Mouse (Mus musculus): ENCODE measurements at regions not wholly inside any gene's neighbourhood (a gene's known extent, or its start where the extent isn't known, plus 50 kb on each side); places are given as distances from the start of the nearest gene placed in this dataset.

DNA sequence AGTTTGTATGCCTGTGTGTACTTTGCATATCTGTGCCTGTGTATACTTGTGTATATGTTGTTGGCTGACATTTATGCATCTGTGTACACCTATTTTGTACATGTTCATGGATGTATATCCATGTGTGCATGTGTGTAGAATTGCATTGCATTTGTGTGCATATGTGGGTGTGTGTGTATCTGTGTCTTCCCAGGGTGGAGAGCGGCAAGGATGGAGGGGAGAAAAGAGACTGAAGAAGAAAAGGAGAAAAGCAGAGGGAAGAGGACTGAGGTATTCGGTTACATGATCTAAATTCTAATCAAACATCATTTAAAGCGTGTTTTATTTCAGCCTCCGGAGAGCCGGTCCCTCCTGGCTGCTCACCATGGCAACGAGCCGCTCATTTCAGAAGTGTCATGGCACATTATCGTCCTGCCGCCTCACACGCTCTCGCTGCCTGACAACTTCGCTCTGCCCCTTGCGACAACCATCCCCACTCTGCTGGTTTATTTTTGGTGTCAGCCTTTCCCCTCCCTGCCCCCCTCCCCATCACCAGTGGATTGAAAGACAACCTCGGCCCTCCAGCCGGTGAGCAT lies 58.6 kb downstream of the Mrm1 start:
- peaks cover 19% of the 10 kb centered on the region for H3K27me3 ChIP-seq
- H3K4me2 ChIP-seq (replicated peaks): peak overlapping the region; percentile 27; the same call in 1 of the 2 replicates
- no peak for ATAC-seq (ENCODE audit: insufficient number of reproducible peaks, insufficient read depth, low FRiP score, low TSS enrichment)

DNA sequence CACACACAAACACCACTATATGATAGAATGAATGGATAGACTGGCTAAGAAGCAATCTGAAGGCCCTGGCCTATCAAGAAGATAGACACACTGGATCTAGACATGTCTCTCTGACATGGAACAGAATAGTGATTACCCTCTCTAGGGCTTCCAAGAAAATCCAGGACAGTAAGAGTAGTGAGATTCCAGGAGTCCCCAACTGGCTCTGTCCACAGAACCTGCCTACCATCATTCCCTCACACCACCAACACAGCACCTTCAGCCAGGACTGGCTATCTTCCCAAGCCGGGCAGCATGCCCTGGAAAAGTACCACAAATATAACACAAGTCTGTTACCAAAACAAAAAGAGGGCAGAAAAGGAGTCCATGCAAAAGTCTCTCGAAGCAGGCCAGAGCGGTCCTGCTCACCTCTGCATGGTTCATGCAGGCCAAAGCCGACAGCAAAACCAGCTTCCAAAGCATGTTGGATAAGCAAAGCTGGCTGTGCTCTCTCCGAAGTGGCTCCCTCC lies 59.8 kb downstream of the Mrm1 start:
- WGBS: 82% methylated on average over 5 of the region's 5 CpGs
- no peak overlapping the region for H3K9ac ChIP-seq
- ATAC-seq (ENCODE audit: insufficient number of reproducible peaks, insufficient read depth, low FRiP score, low TSS enrichment): no peak
- peaks cover 10% of the 10 kb centered on the region for H3K27me3 ChIP-seq
- H3K27ac ChIP-seq: no peak overlapping the region
- H3K4me1 ChIP-seq: peaks cover 16% of the 10 kb centered on the region
- H3K4me2 ChIP-seq (replicated peaks): no peak overlapping the region
- H3K4me3 ChIP-seq: no peak overlapping the region
- H3K9me3 ChIP-seq: no peaks in the 10 kb centered on the region
- no peaks in the 10 kb centered on the region for H3K36me3 ChIP-seq

More for the DNA sequence above, 58.6 kb downstream of the Mrm1 start:
- H3K4me1 ChIP-seq: peaks cover 24% of the 10 kb centered on the region
- no peaks in the 10 kb centered on the region for H3K9me3 ChIP-seq
- H3K36me3 ChIP-seq: no peaks in the 10 kb centered on the region
- no peak overlapping the region for H3K4me3 ChIP-seq
- WGBS: 10% methylated on average over 15 of the region's 15 CpGs
- no peak overlapping the region for H3K9ac ChIP-seq
- H3K27ac ChIP-seq: no peak overlapping the region

DNA sequence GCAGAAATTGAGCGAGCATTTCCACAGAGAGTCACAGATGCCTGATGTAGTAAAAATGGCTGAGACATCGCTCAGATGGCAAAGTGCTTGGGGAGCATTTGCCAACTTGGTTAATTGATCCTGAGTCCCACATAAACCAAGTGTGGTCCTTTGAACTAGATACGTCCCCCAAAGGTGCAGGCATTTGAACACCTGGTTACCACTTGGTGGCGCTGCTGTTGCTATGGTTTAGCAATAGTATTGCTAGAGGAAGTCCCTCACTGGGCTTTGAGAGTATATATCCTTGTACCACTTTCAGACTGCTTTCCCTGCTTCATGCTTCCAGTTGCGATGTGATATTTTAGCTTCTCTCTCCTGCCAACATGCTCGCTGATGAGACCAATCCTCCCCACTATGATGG lies 67.3 kb downstream of the Mrm1 start:
- Histone ChIP-seq H3K4me1 (peaks cover 7% of the 10 kb centered on the region; the same call in 1 of the 2 replicates), H3K9ac (no peak overlapping the region), H3K27ac (no peak overlapping the region), H3K27me3 (no peaks in the 10 kb centered on the region), H3K9me3 (no peaks in the 10 kb centered on the region), H3K4me2 (replicated peaks) (no peak overlapping the region), H3K36me3 (no peaks in the 10 kb centered on the region), H3K4me3 (no peak overlapping the region)
- 75% methylated on average over 6 of the region's 6 CpGs for WGBS
- ATAC-seq (ENCODE audit: insufficient number of reproducible peaks, insufficient read depth, low FRiP score, low TSS enrichment): no peak

DNA sequence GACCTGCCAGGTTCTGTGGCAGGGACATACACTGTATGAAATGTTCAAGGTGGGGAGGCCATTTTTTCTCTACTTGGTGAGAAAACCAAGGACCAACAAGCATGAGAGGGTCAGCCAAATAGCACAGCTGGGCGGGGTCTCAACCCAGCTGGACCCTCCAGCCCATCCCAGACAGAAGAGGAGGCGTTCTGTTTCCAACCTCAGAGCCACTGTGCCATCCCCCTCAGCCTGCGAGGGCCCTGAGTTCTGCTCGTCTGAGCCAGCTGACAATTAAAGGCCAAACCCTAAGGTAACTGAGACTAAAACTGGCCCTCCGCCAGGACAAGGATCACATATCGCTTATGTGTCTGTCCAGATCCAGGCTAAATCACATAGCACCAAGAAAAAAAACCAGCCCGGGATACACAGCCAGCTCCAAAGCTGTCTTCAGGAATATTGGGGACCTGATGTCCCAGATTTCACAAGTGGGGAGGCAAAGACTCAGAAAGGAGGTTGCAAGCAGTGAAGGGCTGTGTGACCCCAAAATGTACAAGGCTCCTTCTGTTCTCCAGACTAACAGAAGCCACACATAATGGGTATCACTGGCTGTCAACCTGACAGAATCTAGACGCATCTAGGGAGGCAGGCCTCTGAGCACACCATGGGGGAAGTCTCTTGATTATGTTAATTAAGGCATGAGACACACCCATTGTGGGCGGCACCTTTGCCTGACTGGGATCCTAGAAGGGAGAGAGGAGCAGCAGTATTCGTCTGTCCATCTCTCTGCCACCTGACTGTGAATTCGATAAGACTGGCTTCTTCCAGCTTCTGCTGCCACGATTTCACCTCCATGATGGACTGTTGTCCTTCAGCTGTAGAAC lies 69.6 kb downstream of the Mrm1 start:
- peaks cover 7% of the 10 kb centered on the region; the same call in 1 of the 2 replicates for H3K4me1 ChIP-seq
- H3K4me3 ChIP-seq: no peak overlapping the region
- H3K36me3 ChIP-seq: no peaks in the 10 kb centered on the region
- no peaks in the 10 kb centered on the region for H3K9me3 ChIP-seq
- no peak for ATAC-seq (ENCODE audit: insufficient number of reproducible peaks, insufficient read depth, low FRiP score, low TSS enrichment)
- no peak overlapping the region for H3K4me2 ChIP-seq (replicated peaks)
- H3K9ac ChIP-seq: no peak overlapping the region
- 33% methylated on average over 12 of the region's 12 CpGs for WGBS
- H3K27me3 ChIP-seq: no peaks in the 10 kb centered on the region
- no peak overlapping the region for H3K27ac ChIP-seq

DNA sequence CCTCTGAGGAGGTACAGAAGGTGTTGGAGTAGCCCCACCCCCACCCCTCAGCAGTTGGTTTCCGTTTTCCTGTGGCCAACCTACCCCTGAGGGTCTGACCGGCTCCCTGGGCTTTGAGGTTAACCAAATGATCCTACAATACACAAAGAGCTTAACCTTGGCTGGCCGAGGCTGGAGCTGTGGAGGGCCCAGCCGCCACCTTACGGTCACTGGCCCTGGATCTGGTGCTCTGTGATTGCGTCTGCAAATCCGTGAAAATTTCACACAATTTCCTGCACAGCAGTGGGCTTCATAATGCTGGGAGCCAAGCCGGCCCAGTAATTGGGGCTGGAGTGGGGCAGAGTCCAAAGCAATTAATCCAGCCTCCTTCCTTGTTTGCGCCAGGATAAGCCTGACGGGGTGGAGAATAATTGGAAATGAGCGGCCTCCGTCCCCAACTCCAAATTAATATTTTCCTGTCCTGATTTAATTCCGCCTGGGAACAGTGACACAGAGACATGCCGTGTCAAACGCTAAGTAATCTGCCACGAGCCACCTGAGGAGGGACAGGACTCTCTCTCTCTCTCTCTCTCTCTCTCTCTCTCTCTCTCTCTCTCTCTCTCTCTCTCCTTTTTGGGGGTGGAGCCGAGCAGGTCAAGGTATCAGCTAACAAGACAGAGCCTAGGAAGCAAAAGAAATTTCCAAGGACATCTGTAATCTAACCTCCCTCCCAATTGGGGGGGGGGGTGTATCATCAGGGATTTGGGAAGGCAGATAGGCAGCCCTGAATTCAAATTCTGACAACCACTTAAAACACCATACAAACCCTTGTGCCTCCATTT lies 80.3 kb downstream of the Mrm1 start:
- Histone ChIP-seq H3K4me1 (peaks cover 8% of the 10 kb centered on the region; the same call in 1 of the 2 replicates), H3K36me3 (no peaks in the 10 kb centered on the region), H3K9me3 (no peaks in the 10 kb centered on the region), H3K9ac (no peak overlapping the region), H3K27me3 (0 out of 2 replicates have a peak, but pooled peaks cover 3% of the 10 kb centered on the region), H3K27ac (no peak overlapping the region), H3K4me2 (replicated peaks) (no peak overlapping the region), H3K4me3 (no peak overlapping the region)
- ATAC-seq (ENCODE audit: insufficient number of reproducible peaks, insufficient read depth, low FRiP score, low TSS enrichment): no peak
- WGBS: 9% methylated on average over 17 of the region's 17 CpGs

DNA sequence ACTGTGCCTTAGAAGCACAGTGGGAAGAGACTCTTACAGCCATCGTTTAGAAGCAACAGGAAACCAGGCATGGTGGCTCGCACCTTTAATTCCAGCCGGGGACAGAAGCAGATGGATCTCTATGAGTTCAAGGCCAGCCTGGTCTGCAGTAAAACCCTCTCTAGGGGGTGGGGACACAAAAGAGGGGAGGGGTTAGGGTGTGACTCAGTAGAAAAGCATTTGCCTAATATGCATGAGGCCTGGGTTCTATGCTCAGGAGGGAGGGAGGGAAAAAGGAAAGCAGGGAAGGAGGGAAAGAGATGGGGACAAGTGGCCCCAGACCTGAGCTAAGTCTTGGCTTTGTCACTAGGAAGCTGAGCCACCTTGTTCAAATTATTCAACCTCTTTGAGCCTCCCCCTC lies 81.2 kb downstream of the Mrm1 start:
- 0 out of 2 replicates have a peak, but pooled peaks cover 3% of the 10 kb centered on the region for H3K27me3 ChIP-seq
- no peak for ATAC-seq (ENCODE audit: insufficient number of reproducible peaks, insufficient read depth, low FRiP score, low TSS enrichment)
- H3K4me2 ChIP-seq (replicated peaks): no peak overlapping the region
- 59% methylated on average over 3 of the region's 3 CpGs for WGBS
- no peaks in the 10 kb centered on the region for H3K9me3 ChIP-seq
- peaks cover 8% of the 10 kb centered on the region; the same call in 1 of the 2 replicates for H3K4me1 ChIP-seq
- H3K4me3 ChIP-seq: no peak overlapping the region
- H3K9ac ChIP-seq: no peak overlapping the region
- H3K27ac ChIP-seq: no peak overlapping the region
- no peaks in the 10 kb centered on the region for H3K36me3 ChIP-seq

DNA sequence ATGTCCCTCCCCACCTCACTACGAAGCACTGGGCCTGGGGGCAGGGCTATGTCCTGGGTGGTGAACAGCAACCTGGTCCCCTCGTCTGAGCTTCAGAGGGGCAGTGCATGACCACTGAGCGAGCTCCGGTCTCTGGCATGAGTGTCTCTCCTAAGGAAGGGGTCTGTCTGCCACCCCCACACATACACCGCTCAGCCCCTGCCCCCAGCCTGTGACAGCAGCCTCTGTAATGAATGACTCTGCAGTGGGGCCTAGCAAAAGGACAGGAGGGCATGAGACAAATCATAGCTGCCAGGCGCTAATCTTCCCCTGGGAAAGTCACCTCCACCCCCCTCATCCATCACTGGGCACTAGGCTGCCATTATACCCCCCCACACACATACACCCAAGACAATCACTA lies 87.4 kb downstream of the Mrm1 start:
- 73% methylated on average over 6 of the region's 6 CpGs for WGBS
- no peaks in the 10 kb centered on the region for H3K36me3 ChIP-seq
- no peak for ATAC-seq (ENCODE audit: insufficient number of reproducible peaks, insufficient read depth, low FRiP score, low TSS enrichment)
- H3K4me3 ChIP-seq: no peak overlapping the region
- no peaks in the 10 kb centered on the region for H3K27me3 ChIP-seq
- H3K9me3 ChIP-seq: no peaks in the 10 kb centered on the region
- no peak overlapping the region for H3K4me2 ChIP-seq (replicated peaks)
- H3K9ac ChIP-seq: no peak overlapping the region
- H3K4me1 ChIP-seq: no peaks in the 10 kb centered on the region
- H3K27ac ChIP-seq: no peak overlapping the region

DNA sequence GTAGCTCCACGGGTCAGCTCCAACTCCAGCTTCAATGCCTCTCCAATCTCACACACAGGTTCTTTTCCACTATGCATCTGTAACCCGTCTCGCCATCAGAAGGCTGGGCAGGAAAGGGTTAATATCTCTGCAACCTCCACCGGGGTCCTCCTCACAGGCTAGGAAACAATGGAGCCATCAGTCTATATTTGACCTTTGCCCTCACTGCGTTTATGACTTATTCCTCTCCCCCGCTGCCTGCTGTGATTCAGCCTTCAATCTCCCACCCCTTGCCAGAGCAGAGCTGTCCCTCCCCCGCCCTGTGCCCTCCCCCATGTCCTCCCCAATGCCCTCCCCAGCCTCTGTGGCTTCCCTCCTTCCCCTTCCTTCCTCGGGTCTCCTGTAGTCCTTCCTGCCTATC lies 89.1 kb downstream of the Mrm1 start:
- no peak for ATAC-seq (ENCODE audit: insufficient number of reproducible peaks, insufficient read depth, low FRiP score, low TSS enrichment)
- H3K4me1 ChIP-seq: no peaks in the 10 kb centered on the region
- no peak overlapping the region for H3K4me3 ChIP-seq
- no peak overlapping the region for H3K9ac ChIP-seq
- no peak overlapping the region for H3K27ac ChIP-seq
- no peaks in the 10 kb centered on the region for H3K36me3 ChIP-seq
- no peaks in the 10 kb centered on the region for H3K9me3 ChIP-seq
- no peaks in the 10 kb centered on the region for H3K27me3 ChIP-seq
- WGBS: 25% methylated on average over 8 of the region's 8 CpGs
- H3K4me2 ChIP-seq (replicated peaks): no peak overlapping the region

DNA sequence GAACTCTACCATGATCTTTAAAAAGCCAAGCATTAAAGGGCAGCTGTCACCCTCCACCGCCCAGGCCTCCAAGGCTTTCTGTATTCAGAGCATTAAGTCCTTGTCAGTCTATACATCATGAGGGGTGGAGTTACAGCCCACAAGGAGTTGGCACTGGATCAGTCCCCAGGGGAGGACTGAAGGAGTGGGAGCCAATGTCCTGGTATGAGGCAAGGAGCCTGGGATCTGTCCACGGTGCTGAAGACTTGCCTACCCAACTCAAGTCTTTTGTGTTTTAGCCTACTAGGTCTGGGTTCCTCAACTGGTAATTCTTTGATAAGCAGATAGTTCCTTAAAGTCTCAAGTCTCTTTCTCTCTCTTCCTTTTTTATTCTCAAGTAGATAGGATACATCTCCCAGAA lies 90.1 kb downstream of the Mrm1 start:
- Histone ChIP-seq H3K27ac (no peak overlapping the region), H3K4me3 (no peak overlapping the region), H3K9me3 (no peaks in the 10 kb centered on the region), H3K4me1 (no peaks in the 10 kb centered on the region), H3K36me3 (no peaks in the 10 kb centered on the region), H3K4me2 (replicated peaks) (no peak overlapping the region), H3K9ac (no peak overlapping the region), H3K27me3 (no peaks in the 10 kb centered on the region; the same call in 1 of the 2 replicates)
- 18% methylated on average over 2 of the region's 2 CpGs for WGBS
- ATAC-seq (ENCODE audit: insufficient number of reproducible peaks, insufficient read depth, low FRiP score, low TSS enrichment): no peak

DNA sequence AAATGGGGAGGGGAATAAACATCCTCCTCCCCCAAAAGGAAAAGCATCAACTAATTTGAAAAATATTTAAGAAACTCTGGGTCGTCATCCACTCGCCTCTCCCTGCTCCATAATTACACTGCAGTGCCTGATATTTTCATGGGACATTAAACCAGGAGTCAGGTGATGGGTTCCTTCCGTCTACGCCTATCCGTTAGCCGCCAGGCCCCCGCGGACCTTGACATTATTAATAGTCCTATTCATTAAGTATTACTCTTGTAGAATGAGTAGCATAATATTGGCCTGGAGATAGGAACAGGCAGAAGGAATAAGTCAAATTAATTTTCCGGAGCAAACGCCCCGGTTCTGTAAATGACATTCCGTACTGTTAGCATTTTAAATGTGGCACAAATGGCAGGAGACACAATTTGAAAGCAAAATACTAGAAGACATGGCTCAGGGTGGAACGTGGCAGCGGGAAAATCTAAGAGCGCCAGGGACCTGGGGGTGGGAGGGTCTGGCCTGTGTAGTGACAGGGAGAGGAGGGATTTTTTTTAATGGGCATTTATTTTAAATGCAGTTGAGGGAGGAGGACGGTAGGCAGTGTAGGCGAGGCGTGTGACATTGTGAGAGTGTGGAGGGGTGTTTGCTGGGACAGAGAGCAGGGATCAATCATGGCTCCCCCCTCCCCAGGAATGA lies 93.2 kb downstream of the Mrm1 start:
- no peak for ATAC-seq (ENCODE audit: insufficient number of reproducible peaks, insufficient read depth, low FRiP score, low TSS enrichment)
- Histone ChIP-seq H3K27me3 (peaks cover 6% of the 10 kb centered on the region), H3K4me1 (no peaks in the 10 kb centered on the region), H3K9me3 (no peaks in the 10 kb centered on the region), H3K27ac (no peak overlapping the region), H3K4me3 (no peak overlapping the region), H3K36me3 (no peaks in the 10 kb centered on the region), H3K4me2 (replicated peaks) (no peak overlapping the region), H3K9ac (no peak overlapping the region)
- WGBS: 80% methylated on average over 18 of the region's 18 CpGs

DNA sequence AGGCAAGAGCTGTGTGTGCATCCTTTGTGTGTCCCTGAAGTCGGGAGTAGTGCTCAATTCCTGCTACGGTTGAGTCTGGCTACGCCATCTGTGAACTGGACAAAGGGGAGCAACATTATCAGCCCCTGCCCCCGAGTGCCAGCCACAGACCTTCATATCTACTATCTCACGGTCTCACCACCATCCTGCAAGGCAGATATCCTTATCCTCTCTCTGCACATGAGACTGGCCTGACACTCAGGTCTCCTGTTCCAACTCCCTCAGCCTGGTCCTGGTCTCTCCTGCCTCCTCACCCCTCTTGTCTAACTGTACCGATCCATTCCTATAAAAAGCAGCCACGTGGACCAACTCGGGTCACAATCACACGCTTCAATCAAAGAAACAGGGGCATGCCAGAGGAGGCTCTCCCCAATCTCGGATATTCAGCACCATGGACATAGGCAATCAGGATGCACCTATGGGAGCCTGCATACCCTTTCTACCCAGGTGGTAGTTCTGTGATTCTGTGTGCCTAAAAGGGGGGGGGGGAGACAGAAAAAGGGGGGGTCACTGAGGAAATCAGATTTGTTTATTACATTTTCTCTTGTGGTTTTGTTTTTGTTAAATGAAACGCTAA lies 94.0 kb downstream of the Mrm1 start:
- Histone ChIP-seq H3K4me3 (no peak overlapping the region), H3K27ac (no peak overlapping the region), H3K4me1 (no peaks in the 10 kb centered on the region), H3K4me2 (replicated peaks) (no peak overlapping the region), H3K9ac (no peak overlapping the region), H3K36me3 (no peaks in the 10 kb centered on the region), H3K27me3 (peaks cover 6% of the 10 kb centered on the region), H3K9me3 (no peaks in the 10 kb centered on the region)
- ATAC-seq (ENCODE audit: insufficient number of reproducible peaks, insufficient read depth, low FRiP score, low TSS enrichment): no peak
- WGBS: 48% methylated on average over 11 of the region's 11 CpGs

Measured in embryonic facial prominence, embryonic 12.5 days (tissue).